Mouse (Mus musculus): Measurements from ENCODE around the gene Pgap3.

- TF ChIP-seq CTCF (IDR thresholded peaks at IDR 0.05; ENCODE audit: low read depth, low read length) (no peak), POLR2A (IDR thresholded peaks at IDR 0.05; ENCODE audit: borderline replicate concordance, low read depth, low read length) (no peak)
These were observed 22.5 kb downstream of the Pgap3 start for GRCm38 (mm10) chr11:98377787-98378186.

All from bone marrow macrophage, adult 2 months (primary cell).